Mouse (Mus musculus): ENCODE data around the gene Btn1a1.

Gene Btn1a1

DNA sequence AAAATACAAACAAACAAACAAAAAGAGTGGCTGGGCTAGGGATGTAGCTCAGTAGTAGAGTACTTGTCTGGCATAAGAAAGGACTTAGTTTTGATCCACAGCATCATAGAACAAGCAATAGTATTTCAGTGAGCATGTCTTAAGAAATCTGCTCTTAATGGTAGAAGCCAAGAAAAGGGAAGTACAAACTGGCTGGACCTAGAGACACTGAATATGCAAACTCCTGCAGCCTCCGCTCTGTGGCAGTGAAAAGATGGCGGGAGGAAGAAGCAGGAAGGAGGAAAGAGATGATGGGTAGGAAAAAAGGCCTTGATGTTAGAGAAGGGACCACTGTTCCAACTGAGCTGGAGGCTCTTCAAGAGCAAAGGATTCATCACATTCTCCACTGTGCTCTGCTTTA, 17.5 kb upstream of the Btn1a1 start:
- no peak for DNase-seq (ENCODE audit: low spot score)

DNA sequence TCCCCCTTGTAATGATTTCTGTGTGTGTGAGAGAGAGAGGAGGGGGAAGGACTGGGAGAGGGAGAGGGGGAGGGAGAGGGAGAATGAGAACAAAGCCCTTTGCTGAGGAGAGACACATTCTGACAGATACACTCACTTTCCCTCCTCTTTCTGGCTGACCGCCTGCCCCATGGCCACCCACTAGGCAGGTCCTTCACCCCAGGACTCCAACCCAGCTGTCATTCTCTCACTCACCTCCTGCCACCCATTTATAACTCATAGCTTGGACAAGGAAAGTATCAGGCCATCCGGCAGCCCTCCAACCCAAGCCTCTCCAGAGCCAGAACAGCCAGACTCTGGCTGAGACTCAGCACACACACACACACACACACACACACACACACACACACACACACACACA, 10.0 kb upstream of the Btn1a1 start:
- peak; percentile 39 for DNase-seq (ENCODE audit: low spot score)

DNA sequence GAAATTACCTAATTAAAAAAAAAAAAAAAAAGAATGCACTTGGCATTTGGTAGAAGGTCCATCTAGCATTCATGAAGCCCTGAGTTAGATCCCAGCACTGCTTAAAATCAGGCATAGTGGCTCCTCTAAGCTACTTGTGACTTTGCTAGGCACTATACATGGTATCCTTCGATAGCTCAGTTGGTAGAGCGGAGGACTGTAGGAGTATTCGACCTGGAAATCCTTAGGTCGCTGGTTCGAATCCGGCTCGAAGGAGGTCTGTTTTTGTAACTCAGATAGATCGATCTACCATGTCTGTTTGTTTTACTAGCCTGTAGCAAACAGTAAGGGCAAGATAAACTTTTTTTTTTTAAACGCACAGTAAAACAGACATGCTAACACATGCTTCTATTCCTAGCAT, 1.2 kb upstream of the Btn1a1 start:
- DNase-seq (ENCODE audit: low spot score), result peak; percentile 89

GRCm38 (mm10) chr13:23466306-23466705, 605 bp upstream of the Btn1a1 start:
- DNase-seq (ENCODE audit: low spot score), result no peak

DNA sequence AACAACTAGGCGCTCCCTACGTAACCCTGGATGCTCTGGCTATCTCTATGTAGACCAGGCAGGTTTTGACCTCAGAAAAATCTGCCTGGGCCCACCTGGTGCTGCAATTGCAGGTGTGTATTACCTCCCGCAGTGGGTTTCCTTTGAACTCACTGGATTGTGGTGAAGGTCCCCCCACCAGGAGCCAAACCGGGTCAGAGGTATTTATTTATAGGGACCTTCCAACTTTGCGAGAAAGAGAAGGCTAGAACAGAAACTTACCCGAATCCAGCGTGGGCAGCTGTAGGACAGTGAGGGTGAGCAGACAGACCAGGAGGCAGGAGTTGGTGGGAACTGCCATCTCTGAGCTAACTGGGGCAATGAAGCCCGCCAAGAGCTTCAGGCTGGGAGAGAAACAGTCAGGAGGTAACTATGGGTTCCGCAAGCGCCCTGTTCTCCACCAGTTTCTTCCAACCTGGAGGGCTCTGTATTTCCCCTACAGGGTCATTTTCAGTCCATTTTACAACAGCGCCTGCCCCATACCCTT, 797 bp downstream of the Btn1a1 start:
- DNase-seq (ENCODE audit: low spot score), result peak; percentile 38

DNA sequence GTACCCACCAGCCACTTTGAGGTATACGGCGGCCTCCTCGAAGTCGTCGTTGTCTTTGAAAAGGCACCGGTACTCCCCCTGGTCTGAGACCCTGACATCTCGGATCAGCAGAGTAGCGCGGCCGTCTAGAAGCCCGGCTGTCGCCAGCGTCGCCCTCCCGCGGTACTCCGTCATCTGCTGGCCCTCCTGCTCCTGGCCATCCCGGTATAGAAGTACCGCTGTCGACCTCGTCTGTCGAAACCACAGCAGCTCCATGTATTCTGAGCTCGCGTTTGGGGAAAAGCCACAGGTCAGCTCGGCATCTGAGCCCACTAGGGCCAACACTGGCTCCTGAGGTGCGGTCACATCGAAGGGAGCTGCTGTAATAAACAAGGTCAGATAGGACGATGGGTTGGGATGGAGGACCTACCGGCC, 1.5 kb downstream of the Btn1a1 start:
- DNase-seq (ENCODE audit: low spot score), result peak; percentile 71

- peak; percentile 90 for DNase-seq (ENCODE audit: low spot score)
Observed at GRCm38 (mm10) chr13:23463381-23464223, 2.1 kb downstream of the Btn1a1 start.

GRCm38 (mm10) chr13:23462669-23463068, 3.0 kb downstream of the Btn1a1 start:
- no peak for DNase-seq (ENCODE audit: low spot score)

- DNase-seq (ENCODE audit: low spot score), result no peak
Observed at GRCm38 (mm10) chr13:23462063-23462462, 3.6 kb downstream of the Btn1a1 start.

- DNase-seq (ENCODE audit: low spot score), result no peak
Observed at GRCm38 (mm10) chr13:23459264-23459846, 6.3 kb downstream of the Btn1a1 start.

GRCm38 (mm10) chr13:23453926-23454325, 11.8 kb downstream of the Btn1a1 start:
- DNase-seq (ENCODE audit: low spot score), result no peak

GRCm38 (mm10) chr13:23453362-23453862, 12.3 kb downstream of the Btn1a1 start:
- DNase-seq (ENCODE audit: low spot score), result peak; percentile 93

DNA sequence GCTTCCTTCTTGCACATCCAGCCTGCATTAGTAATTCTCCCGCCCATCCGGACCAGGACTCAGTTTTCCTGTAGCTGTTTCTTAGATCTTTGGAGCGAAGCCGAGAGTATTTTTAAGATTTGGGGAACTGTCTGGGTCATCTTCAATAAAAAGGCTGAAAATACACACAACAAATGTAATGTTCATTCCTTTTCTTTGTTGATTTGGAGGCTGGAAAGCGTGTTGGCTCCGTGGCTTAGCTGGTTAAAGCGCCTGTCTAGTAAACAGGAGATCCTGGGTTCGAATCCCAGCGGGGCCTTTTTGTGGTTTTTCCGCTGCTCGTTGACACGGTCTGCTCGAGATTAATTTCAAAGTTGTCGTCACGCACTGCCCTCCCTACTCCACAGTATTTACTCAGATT, 15.3 kb downstream of the Btn1a1 start:
- peak; percentile 97 for DNase-seq (ENCODE audit: low spot score)

DNA sequence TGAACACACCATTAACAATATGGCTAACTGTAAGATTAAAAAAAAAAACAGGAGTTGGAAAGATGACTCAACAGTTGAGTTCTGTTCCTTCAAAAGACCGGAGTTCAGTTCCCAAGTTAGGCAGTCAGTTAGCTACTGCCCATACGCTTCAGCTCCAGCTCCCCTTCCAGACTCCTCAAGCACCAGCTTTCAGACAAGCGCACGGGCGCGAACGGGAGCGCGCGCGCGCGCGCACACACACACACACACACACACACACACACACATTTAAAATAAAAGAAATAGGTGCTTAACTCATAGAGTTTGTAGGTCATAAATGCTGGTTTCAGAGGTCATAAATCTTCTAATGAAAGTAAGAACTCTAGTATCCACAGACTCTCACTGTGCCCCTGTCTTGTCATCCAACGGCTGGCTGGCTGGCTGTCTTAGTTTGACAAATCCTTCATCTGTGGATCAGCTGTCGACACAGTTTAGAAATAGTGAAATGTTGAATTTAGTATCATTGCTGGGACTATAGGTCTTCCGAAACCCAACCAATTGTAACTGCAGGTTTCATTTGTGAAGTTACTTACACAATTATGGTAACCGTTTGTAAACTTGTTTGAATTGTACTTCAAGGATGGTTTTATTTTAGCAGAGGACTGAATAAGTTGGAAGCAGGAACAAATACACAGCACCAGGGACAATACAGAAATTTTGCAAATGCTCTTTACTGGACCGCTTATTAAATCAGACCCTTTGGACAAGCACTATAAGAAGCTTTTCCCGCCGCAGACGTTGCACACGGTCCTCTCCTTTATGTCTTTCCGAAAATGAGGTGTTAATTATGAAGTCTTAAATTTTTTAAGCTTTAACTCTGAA, 16.2 kb downstream of the Btn1a1 start:
- DNase-seq (ENCODE audit: low spot score), result peak; percentile 84

DNA sequence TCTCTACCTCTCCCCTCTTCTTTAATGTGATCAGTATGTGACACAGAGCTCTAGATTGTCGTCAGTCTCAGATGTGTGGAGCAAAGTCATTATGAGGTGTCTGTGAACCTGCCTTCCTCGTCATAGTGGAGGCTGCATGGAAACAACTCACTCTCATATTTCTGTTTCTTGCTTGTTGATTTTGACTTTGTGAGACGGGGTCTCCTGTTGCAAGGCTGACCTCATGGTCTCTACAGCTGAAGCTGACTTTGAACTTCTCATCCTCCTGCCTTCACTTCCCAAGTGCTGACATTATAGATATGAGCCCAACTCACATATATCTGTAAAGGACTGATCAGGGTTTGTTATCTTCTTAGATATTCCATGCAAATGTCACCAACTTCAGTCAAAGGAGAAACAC, 16.9 kb downstream of the Btn1a1 start:
- DNase-seq (ENCODE audit: low spot score), result no peak

GRCm38 (mm10) chr13:23446498-23446952, 19.2 kb downstream of the Btn1a1 start:
- DNase-seq (ENCODE audit: low spot score), result peak; percentile 96

DNA sequence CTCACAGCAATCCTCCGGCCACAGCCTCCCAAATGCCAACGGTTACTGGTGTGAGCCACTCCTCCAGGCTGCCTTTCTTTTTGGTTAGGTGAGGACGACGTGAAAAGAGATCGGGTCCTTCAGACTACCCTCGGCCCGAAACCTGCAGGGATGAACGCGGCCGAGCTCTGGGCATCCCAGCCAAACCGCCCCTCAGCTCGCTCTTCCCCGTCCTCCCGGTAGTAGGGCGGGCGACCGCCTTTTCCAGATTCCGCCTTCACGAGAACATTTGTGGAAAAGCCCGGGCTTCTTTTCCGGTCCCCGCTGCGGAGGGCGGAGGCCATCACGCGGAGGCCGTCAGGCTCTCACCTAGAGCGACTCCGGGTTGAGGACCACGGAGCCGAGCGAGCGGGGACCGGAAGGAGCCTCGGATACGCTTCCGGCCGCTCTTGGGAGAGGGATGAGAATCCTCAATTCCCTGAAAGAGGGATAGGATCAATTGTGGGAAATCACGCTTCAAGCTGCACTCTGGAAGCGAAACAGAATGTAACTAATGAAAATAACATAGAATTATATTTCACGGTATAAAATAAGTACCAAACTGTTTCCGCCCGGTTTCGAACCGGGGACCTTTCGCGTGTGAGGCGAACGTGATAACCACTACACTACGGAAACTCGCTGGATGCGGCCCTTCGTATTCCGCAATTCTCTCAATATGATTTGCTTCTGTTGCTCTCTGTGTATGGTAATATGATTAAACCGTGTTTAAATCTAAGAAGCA, 20.0 kb downstream of the Btn1a1 start:
- DNase-seq (ENCODE audit: low spot score), result peak; percentile 98

GRCm38 (mm10) chr13:23445156-23445555, 20.5 kb downstream of the Btn1a1 start:
- no peak for DNase-seq (ENCODE audit: low spot score)

DNA sequence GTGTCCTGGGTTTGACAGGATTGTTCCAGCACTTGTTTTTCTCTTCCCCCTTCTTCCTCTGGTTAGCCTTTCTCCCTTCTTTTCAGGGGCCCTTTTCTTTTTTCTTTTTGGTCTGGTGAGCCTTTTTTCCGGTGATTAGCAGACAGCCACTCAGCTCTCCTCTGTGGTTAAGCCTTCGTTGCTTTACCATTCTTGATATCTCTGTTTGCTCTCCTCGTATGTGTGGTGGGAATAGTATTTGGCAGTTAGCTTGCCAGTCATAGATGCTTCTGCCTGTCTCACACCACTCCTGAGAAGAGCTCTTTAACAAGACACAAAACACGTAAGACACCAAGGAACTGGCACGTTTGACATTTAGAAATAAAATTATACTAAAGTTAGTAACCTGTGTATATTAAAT, 21.2 kb downstream of the Btn1a1 start:
- DNase-seq (ENCODE audit: low spot score), result no peak

DNA sequence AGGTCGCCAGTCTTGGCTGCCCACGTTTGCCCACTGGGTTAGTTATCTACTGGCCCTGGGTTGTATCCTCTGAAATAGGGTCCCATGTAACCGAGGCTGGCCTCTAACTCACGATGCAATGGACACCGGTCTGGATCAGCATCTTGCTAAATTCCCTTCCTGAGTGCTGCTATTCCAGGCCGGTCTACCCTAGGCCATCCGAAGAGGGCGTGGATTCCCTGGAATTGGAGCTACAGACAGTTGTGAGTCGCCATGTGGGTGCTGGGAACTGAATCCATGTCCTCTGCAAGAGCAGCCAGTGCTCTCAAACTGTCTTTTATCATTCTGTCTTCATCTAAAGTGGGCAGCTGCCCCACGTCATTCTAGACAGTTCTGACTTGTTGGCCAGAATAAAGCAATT, 25.8 kb downstream of the Btn1a1 start:
- no peak for DNase-seq (ENCODE audit: low spot score)

DNA sequence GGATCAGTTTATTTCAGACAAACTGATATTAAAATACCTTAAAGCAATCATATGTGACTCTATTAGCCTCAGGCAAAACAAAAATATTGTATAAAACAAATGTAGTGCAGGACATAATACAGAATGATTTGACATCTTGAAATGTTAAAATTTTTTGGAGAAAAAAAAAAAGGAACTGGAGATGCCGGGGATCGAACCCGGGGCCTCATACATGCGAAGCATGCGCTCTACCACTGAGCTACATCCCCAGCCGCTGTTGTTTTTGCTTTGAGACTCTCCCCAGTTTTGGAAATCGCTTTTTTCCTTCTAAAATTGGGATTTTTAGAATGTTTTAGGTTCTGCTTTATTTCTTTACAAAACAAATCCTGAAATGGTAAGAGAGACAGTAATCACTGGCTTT, 27.2 kb downstream of the Btn1a1 start:
- peak; percentile 81 for DNase-seq (ENCODE audit: low spot score)
